Mouse (Mus musculus) adrenal gland, adult (tissue): ENCODE results near the gene Gpi1.

Source experiments
- DNase-seq, 2 experiments: peaks; one replicate each; pipeline ENCODE4 v3.0.0; 2022 to 2023; ENCODE audit warnings: low spot score in 1 of 2; ENCODE audit not compliant: inconsistent age in 2 of 2

Gene Gpi1

DNA sequence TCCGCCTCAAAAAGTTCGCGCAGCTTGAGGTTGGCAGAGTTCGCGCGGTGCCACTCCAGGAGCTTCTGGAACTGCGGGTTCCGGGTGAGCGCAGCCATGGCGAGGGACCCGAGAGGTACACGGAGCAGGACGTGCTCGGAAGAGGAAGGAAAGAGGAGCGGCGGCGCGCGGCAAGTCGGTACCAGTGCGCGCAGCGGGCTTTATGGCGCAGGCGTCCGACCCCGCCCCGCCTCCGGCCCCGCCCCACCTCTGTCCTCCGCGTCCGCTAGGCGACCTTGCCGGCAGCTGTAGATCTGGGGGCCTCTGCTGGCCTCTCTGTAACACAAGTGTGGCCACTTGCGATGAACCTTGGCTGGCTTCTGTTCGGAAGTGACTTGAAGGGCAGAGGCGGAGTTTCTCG, at the start of gene Gpi1:
Gene Gpi1 (minus strand): TSS at position 221 of the 400 bp plus-strand sequence.
- peak; percentile 86 to 92 for DNase-seq

DNA sequence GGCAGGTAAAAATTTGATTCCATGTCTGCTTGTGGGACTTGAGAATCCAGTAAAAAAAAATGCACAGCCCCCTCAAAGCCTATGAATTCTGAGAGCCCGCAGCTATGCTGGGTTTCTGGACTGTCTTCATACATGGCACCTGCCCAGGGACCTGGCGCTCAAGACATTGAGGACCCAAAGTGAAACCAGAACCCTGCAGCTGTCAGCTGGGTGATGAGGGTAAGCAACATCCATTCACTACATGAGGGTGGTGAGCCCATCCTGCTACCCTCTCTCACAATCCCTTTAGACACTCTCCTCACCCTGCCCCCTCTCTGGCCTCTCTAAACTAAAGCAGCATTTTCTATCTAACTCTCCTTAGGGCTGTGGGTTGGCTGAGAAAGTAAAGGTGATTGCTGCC, 47.5 kb upstream of the Gpi1 start:
- DNase-seq: no peak

- DNase-seq: no peak
Measured at GRCm38 (mm10) chr7:34276066-34276465, 45.9 kb upstream of the Gpi1 start.

- no peak for DNase-seq
Measured at GRCm38 (mm10) chr7:34272465-34272864, 42.3 kb upstream of the Gpi1 start.

- DNase-seq: no peak
Measured at GRCm38 (mm10) chr7:34268463-34268862, 38.3 kb upstream of the Gpi1 start.

DNA sequence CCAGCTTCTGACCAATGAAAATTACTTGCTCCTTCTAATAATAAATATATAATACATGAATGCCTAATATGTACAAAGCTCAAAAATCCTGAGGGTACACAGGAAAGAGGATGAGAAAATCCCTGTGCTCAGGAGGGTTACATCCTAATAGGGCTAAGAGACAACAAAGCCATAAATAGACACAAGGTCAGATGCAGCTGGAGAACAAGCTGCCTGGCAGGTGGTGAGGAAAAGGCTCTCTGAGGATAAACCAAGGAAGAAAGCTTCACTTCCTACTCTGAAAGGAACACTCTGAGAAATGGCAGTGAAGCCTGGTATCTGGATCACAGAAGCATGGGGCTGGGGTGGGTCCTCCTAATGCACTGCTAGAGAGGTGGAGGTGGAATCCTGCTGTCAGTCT, 36.3 kb upstream of the Gpi1 start:
- DNase-seq: peak in 1 of 2 experiments; percentile 70

GRCm38 (mm10) chr7:34265876-34266346, 35.8 kb upstream of the Gpi1 start:
- DNase-seq: peak; percentile 73 to 93

- DNase-seq: no peak
Measured at GRCm38 (mm10) chr7:34263437-34263836, 33.3 kb upstream of the Gpi1 start.

GRCm38 (mm10) chr7:34258407-34258806, 28.3 kb upstream of the Gpi1 start:
- no peak for DNase-seq

- DNase-seq: no peak
Measured at GRCm38 (mm10) chr7:34257279-34257678, 27.1 kb upstream of the Gpi1 start.

DNA sequence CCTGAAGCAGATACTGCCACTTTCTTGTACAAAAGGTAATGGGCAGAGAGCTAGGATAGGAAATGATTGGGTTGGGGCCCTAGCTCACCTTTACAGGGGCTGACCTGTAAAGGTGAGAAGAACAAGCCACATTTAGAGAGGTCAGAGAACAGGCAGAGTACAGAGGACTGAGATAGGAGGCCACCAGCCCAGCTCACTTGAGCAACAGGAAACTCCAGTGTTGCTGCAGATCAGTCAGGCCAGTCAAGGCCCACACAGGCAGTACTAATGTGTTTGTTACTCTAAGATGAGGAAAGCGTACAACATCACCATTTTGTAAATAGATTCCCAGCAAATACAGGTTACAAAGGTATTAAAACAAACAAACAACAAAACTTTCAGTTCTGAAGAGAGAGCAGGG, 25.8 kb upstream of the Gpi1 start:
- DNase-seq: no peak

DNA sequence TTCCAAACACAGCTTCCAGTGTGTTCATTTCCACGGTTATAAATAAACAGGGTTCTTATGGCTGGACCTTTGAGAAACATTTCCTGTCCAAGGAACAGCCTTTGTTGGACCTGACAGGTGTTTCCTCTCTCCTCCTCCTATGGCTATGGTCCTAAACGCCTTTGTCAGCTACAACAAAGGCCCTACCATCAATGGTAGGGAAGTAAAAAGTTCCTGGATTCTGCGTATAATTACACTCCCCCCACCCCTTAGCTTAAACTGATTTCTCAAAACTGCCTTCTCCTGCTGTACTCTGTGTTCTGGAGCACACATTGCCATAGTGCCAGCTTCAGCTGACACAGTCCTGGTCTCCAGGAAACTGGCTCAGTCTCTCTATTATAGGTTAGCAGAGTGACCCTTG, 25.0 kb upstream of the Gpi1 start:
- no peak for DNase-seq

GRCm38 (mm10) chr7:34252030-34252429, 21.9 kb upstream of the Gpi1 start:
- peak in 1 of 2 experiments; percentile 71 for DNase-seq

GRCm38 (mm10) chr7:34250738-34251137, 20.6 kb upstream of the Gpi1 start, which contains the start of gene Gm6096:
Gm6096 (plus strand) TSS chr7:34251038.
- no peak for DNase-seq

GRCm38 (mm10) chr7:34246870-34247499, 16.8 kb upstream of the Gpi1 start:
- no peak for DNase-seq

GRCm38 (mm10) chr7:34242176-34242575, 12.0 kb upstream of the Gpi1 start:
- no peak for DNase-seq

DNA sequence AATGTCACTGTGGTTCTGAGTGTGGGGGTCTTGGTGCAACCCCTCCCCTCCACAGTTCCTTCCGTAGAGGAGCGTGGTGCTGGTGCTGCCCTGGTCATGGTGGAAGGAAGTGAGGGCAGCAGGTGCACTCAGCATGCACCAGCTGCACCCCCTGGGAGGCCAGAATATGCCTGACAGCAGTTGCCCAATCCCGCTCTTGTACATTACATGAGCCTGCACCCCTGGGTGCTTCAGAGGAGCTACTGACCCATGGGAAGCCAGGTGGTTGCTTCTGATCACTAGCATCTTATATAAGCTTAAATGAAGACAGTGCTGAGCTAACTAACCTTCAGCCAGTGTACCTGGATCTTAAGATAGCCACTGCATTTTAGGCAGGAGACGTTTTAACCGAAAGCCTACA, 8.0 kb upstream of the Gpi1 start:
- no peak for DNase-seq

DNA sequence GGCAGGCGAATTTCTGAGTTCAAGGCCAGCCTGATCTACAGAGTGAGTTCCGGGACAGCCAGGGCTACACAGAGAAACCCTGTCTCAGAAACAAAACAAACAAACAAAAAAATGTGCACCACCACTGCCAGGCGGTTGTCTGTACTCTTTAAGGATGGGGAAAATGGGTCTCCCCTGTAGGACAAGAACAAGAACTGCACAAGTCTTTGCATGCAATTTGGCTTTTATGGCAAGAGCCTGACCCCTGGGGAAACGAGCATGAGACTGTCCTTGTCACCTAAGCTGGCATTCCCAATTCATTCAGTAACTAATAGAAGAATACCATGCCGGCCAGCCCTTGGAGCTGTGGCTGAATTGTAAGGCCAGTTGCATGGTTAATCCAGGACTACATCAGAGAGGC, 5.5 kb upstream of the Gpi1 start:
- DNase-seq: no peak

DNA sequence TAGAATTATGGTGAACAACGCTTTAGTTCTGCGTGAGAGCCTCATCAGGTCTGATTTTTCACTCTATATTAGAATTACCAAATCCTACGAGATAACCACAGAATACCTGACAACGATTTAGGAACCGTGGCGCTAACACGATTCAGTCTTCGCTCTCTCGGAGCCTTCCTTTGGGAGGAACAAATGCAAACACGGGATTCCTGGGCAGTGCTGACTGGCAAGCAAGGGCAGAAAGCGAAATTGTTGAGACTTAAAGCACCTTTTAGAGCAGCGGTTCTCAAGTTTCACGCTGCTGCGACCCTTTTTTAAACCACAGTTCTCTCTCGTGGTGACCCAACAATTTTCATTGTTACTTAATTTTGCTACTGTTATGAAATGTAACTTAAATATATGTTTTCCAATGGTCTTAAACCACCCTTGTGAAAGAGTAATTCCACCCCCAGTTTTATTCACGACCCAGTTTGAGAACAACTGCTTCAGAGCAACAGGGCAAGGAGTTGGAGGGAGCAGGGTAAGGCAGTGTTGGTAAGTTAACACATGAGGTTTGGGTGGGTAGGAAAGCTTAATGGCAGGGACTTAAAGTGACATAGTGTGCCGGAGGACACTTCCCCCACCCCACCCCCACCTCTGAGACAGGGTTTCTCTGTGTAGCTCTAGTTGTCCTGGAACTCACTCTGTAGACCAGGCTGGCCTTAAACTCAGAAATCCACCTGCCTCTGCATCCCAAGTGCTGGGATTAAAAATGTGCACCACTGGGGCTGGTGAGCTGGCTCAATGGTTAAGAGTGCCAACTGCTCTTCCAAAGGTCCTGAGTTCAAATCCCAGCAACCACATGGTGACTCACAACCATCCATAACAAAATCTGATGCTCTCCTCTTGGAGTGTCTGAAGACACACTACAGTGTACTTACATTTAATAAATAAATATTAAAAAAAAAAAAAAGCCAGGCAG, 4.8 kb upstream of the Gpi1 start:
- DNase-seq: peak in 1 of 2 experiments; percentile 56

DNA sequence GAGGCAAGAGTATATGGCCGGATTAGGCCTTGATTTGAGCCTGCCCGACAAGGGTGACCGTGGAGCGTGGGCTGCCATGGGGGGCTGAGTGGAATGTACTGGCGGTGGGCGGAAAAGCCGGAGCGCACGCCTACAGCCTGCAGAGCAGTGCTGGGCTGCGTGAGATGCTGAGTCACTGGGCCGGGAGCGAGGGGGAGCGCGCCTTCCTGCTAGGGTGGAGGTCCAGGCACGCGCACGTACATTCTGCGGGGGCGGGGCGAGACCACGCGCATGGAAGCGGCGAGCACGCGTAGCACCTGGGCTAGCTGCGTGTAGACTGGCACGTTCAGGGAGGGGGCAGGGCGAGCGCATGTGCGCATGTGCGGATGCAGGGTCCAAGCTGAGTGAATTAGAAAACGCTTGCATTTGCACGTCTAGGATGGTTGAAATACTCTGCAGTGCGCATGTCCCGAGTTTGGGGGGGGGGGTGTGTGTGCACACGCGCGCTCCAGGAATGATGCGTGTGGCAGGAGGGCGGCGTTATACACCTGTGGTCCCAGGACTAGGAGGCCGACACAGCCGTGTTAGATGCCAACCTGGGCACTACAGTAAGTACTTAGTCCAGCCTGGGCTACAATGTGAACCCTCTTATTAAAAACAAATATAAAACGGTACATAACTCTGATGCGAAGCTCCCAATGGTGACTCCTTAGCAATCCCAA, 3.9 kb upstream of the Gpi1 start:
- DNase-seq: peak; percentile 100
